Mouse (Mus musculus): ENCODE results near the gene Herc4.

- no peak for TF ChIP-seq POLR2A (IDR thresholded peaks at IDR 0.05; ENCODE audit: low read depth, low read length)
- no peak for TF ChIP-seq CTCF (IDR thresholded peaks at IDR 0.05; ENCODE audit: extremely low read depth, insufficient read depth, insufficient read length, insufficient replicate concordance)
These were observed 12.0 kb upstream of the Herc4 start for GRCm38 (mm10) chr10:63231630-63232029.

Measured in spleen, adult 2 months (tissue).